Mouse (Mus musculus) urinary bladder, postnatal 25 days (tissue): Measurements from ENCODE around the gene Gng5.

Experiments used
- DNase-seq: peaks from one replicate; pipeline ENCODE4 v3.0.0; 2022; ENCODE audit warnings: low spot score

Gng5 gene

DNA sequence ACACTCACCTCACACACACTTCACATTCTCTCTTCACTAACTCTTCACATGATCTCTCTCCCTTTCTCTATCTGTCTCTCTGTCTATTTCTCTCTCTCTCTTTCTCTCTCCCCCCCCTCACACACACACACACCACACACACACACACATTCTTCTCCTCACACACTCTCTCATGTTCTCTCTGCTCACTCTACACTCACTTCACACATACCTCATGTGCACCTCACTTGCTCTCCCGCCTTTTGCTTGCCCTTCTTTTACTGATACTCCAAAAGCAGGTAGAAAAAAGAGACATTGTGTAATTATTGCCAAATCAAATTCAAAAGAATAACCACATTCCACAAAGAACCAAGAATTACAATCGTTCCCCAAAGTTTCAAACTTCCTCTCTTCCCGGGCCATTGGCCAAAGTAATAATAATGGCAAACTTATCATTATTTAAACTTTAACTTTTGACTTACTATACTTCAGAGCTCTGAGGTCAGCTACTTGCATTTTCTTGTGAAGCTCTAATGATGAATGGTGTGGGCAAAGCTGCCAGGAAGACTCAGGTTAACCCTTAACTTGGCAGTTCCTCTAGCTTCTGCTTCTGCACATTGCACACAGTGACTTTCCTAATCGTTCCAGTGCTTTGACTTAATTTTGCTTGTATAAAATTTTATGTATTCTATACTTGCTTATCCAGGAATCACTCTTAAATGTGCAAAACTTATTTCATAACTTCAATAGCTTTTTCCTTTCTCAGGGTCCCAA lies 41.1 kb downstream of the Gng5 start:
- DNase-seq, result no peak

DNA sequence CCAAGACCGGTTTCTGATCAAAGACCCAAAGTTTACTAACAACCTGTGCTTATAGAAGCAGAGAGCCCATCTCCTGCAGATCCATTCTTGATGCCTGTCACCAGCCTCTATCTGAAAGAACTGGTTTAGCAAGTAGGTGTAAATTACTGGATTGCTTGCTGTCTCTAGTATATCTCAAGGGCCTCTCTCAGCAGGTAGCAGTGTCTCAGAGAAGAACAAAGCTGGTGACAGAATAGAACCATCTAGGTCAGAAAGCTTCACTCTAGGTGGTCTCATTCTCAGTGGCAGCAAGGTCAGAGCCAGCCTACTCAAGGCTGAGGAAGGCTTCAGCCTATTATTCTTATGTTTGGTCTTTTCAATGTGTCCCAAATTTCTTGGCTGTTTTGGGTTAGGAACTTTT lies 44.0 kb downstream of the Gng5 start:
- DNase-seq, result no peak

DNA sequence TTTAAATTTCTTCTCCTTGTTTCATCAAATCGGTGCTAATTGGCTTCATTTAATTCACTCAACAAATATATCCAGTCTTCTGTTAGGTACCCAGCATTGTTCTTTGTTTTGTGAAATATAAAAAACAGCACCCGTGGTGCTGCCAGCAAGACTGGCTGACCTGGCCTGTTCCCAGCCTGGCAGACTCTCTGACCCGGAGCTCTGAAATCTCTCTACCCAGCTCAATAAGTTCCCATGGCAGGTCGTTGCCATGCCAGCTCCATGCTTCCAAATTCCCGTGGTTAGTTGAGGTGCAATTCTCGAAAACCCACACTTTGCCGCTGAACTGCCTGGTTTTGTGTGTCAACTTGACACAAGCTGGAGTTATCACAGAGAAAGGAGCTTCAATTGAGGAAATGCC lies 55.2 kb downstream of the Gng5 start:
- no peak for DNase-seq
